In the genomic region with DNA sequence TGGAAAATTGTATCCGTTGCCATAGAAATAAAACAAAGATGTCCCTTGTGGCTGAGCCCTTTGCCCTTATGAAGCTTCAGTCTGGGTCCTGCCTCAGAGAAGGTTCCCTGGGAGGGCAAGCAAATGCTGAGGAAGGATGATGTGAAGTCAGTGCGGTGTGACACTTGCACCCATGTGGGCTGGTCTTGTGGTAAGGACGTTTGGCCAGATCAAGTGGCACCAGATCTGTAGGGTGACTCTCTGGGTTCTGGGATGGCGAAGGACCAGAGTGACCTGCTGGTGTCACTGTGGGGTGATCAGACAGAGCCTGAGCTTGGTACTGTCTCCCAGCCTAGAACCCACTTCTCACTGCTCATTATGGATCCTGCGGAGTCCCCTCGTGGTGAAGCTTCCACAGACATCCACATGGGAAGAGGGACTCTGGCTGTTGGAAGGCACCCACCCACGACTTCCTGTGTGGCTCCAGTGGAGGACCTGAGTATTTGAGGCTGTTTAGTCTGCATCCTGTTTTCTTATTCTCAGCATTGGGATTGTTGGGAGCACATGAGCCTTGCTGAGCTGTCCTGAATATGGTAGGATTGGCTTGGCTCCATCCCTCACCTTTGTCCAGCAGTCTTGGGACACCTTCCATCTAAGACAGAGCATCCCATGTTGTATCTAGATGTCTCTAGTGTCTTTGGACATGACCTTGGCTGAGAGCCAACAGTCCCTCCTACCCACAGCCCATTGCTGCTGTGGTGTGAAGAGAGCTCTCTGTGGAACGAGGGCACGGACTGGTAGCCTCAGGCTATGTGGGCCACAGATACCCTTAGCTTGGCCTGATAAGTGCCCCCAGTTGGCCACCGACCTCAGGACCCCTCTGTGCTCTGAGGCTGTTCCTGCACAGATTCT, we compare ENCODE assay signal across 16 mouse cellular contexts. TPM values are rescaled to one million over a fixed set of nuclear protein-coding genes. Genes with fewer than 3 reads are reported as not detected.
DNase-seq lines count a peak whose midpoint lies in the region; ATAC-seq and TF ChIP-seq lines count a peak whose summit lies in the region.
"Had no signal": no experiment of that assay in that cellular context is flagged by ENCODE, and none has a peak within 500 bp of the region (broad histone marks: within the 10 kb centered on the region; RNA-seq: fewer than 3 reads in every experiment).

No protein-coding gene starts in this region.

- no peaks in the 10 kb centered on the region for H3K36me3 ChIP-seq in forebrain, embryonic 10.5 days (replicated peaks)
- no peaks in the 10 kb centered on the region for H3K36me3 ChIP-seq in forebrain, postnatal 0 days (ENCODE audit: insufficient read depth)
- no peaks in the 10 kb centered on the region for H3K36me3 ChIP-seq in kidney, embryonic 14.5 days (ENCODE audit: control insufficient read depth, insufficient read depth, low read length)
- H3K36me3 ChIP-seq in midbrain, embryonic 10.5 days: no peaks in the 10 kb centered on the region
- no peaks in the 10 kb centered on the region for H3K36me3 ChIP-seq in midbrain, embryonic 13.5 days
- H3K36me3 ChIP-seq: embryonic facial prominence, embryonic 13.5 days; lung, embryonic 15.5 days had no signal

- TF ChIP-seq CTCF in forebrain, postnatal 0 days (IDR thresholded peaks at IDR 0.05; ENCODE audit: low read depth): no peak

- H3K27me3 ChIP-seq in forebrain, embryonic 10.5 days (ENCODE audit: poor library complexity, severe bottlenecking): no peaks in the 10 kb centered on the region
- H3K27me3 ChIP-seq in forebrain, postnatal 0 days (ENCODE audit: insufficient read depth, low read length): no peaks in the 10 kb centered on the region
- H3K27me3 ChIP-seq in kidney, embryonic 14.5 days (ENCODE audit: control insufficient read depth, insufficient read depth, low read length): no peaks in the 10 kb centered on the region
- no peaks in the 10 kb centered on the region for H3K27me3 ChIP-seq in midbrain, embryonic 10.5 days (ENCODE audit: low read depth, poor library complexity, severe bottlenecking)
- no peaks in the 10 kb centered on the region for H3K27me3 ChIP-seq in midbrain, embryonic 13.5 days
- H3K27me3 ChIP-seq: embryonic facial prominence, embryonic 13.5 days; forebrain, embryonic 13.5 days; lung, embryonic 15.5 days had no signal

- H3K27ac ChIP-seq in forebrain, embryonic 10.5 days: 0 out of 2 replicates have a peak overlapping the region, but pooled peaks have one; percentile 5
- no peak overlapping the region for H3K27ac ChIP-seq in forebrain, postnatal 0 days (ENCODE audit: low read depth, low read length)
- H3K27ac ChIP-seq in kidney, embryonic 14.5 days (ENCODE audit: low read depth, low read length): no peak overlapping the region
- peak overlapping the region; percentile 46 for H3K27ac ChIP-seq in midbrain, embryonic 10.5 days (replicated peaks)
- no peak overlapping the region for H3K27ac ChIP-seq in midbrain, embryonic 13.5 days
- H3K27ac ChIP-seq: embryonic facial prominence, embryonic 13.5 days; forebrain, embryonic 13.5 days; hindbrain, postnatal 0 days; lung, embryonic 15.5 days had no signal

- no peak overlapping the region for H3K4me3 ChIP-seq in forebrain, embryonic 10.5 days
- no peak overlapping the region for H3K4me3 ChIP-seq in forebrain, postnatal 0 days (ENCODE audit: low read depth, low read length)
- H3K4me3 ChIP-seq in kidney, embryonic 14.5 days (ENCODE audit: low read length): no peak overlapping the region
- H3K4me3 ChIP-seq in midbrain, embryonic 10.5 days: no peak overlapping the region
- H3K4me3 ChIP-seq in midbrain, embryonic 13.5 days (replicated peaks): no peak overlapping the region
- H3K4me3 ChIP-seq: embryonic facial prominence, embryonic 13.5 days; forebrain, embryonic 13.5 days; lung, embryonic 15.5 days; myocyte had no signal

- H3K4me2 ChIP-seq in forebrain, postnatal 0 days (ENCODE audit: low read depth): no peak overlapping the region
- no peak overlapping the region for H3K4me2 ChIP-seq in kidney, embryonic 14.5 days (replicated peaks; ENCODE audit: low read depth, low read length)
- H3K4me2 ChIP-seq in midbrain, embryonic 13.5 days (replicated peaks): no peak overlapping the region
- H3K4me2 ChIP-seq: embryonic facial prominence, embryonic 13.5 days; forebrain, embryonic 13.5 days; lung, embryonic 15.5 days had no signal

- H3K9me3 ChIP-seq in forebrain, embryonic 10.5 days: no peaks in the 10 kb centered on the region
- no peaks in the 10 kb centered on the region for H3K9me3 ChIP-seq in forebrain, postnatal 0 days (ENCODE audit: low read length)
- H3K9me3 ChIP-seq in kidney, embryonic 14.5 days (ENCODE audit: control insufficient read depth, low read length): no peaks in the 10 kb centered on the region
- H3K9me3 ChIP-seq in midbrain, embryonic 10.5 days (replicated peaks): no peaks in the 10 kb centered on the region
- H3K9me3 ChIP-seq in midbrain, embryonic 13.5 days: no peaks in the 10 kb centered on the region
- H3K9me3 ChIP-seq: embryonic facial prominence, embryonic 13.5 days; forebrain, embryonic 13.5 days; lung, embryonic 15.5 days had no signal

- no peak overlapping the region for H3K9ac ChIP-seq in forebrain, postnatal 0 days
- H3K9ac ChIP-seq in kidney, embryonic 14.5 days (ENCODE audit: low read depth, low read length): no peak overlapping the region
- H3K9ac ChIP-seq in midbrain, embryonic 13.5 days (replicated peaks): no peak overlapping the region
- H3K9ac ChIP-seq: embryonic facial prominence, embryonic 13.5 days; forebrain, embryonic 13.5 days; lung, embryonic 15.5 days had no signal

- H3K4me1 ChIP-seq in forebrain, embryonic 10.5 days: peaks cover 45% of the 10 kb centered on the region
- no peaks in the 10 kb centered on the region for H3K4me1 ChIP-seq in forebrain, postnatal 0 days (ENCODE audit: insufficient read depth)
- 0 out of 2 replicates have a peak, but pooled peaks cover 16% of the 10 kb centered on the region for H3K4me1 ChIP-seq in kidney, embryonic 14.5 days (ENCODE audit: control insufficient read depth, insufficient read depth, low read length)
- H3K4me1 ChIP-seq in midbrain, embryonic 10.5 days: peaks cover 30% of the 10 kb centered on the region
- peaks cover 8% of the 10 kb centered on the region; the same call in 1 of the 2 replicates for H3K4me1 ChIP-seq in midbrain, embryonic 13.5 days (replicated peaks)
- H3K4me1 ChIP-seq: forebrain, embryonic 13.5 days had no signal

- WGBS in forebrain, embryonic 10.5 days: 81% methylated on average over 10 of the region's 10 CpGs
- 77% methylated on average over 10 of the region's 10 CpGs for WGBS in forebrain, postnatal 0 days
- 78% methylated on average over 10 of the region's 10 CpGs for WGBS in kidney, embryonic 14.5 days
- 79% methylated on average over 10 of the region's 10 CpGs for WGBS in midbrain, embryonic 10.5 days
- 74% methylated on average over 10 of the region's 10 CpGs for WGBS in midbrain, embryonic 13.5 days

- no peak for DNase-seq in forebrain, embryonic 10.5 days (ENCODE audit: extremely low spot score, low spot score)
- DNase-seq in forebrain, postnatal 0 days: no peak
- peak; percentile 17 for DNase-seq in kidney, adult 18-20 months
- DNase-seq in midbrain, embryonic 10.5 days (ENCODE audit: low spot score): no peak
- no peak for DNase-seq in adrenal gland, postnatal 25 days
- DNase-seq: cerebellum, postnatal 14 days; gastrocnemius, postnatal 14 days; thymus, postnatal 25 days had no signal

- no peak for ATAC-seq in forebrain, postnatal 0 days
- ATAC-seq in kidney, embryonic 14.5 days (ENCODE audit: low FRiP score, low TSS enrichment): no peak
- no peak for ATAC-seq in midbrain, embryonic 13.5 days
- peak; percentile 8; the same call in 1 of the 2 replicates for ATAC-seq in monocyte, adult 5-6 weeks (replicated peaks; ENCODE audit: insufficient number of reproducible peaks, low FRiP score, low TSS enrichment, poor library complexity, severe bottlenecking)
- ATAC-seq: forebrain, embryonic 13.5 days; hindbrain, postnatal 0 days had no signal

RNA-seq across cellular contexts. Expression of a gene that starts 28.6 kb away (rescaled TPM):
- 2.0 and 2.3 TPM in 2 replicates for polyA plus RNA-seq in forebrain, embryonic 10.5 days (2016; fragmentation: Nextera tagmentation; extraction: Ambion mirVana)
- 2.0 and 2.3 TPM in 2 replicates for total RNA-seq in forebrain, postnatal 0 days (2014; rRNA removed)
- polyA plus RNA-seq in forebrain, postnatal 0 days (2015; fragmentation: Nextera tagmentation; extraction: Ambion mirVana): 0.90 and 0.97 TPM in 2 replicates
- polyA plus RNA-seq in kidney, embryonic 14.5 days (2014; fragmentation: Nextera tagmentation; extraction: Ambion mirVana): 3.5 TPM in 2 replicates
- 1.5 and 2.1 TPM in 2 replicates for polyA plus RNA-seq in midbrain, embryonic 10.5 days (2016; fragmentation: Nextera tagmentation; extraction: Ambion mirVana)
- 1.1 and 2.3 TPM in 2 replicates for polyA plus RNA-seq in midbrain, embryonic 13.5 days (2015; fragmentation: Nextera tagmentation; extraction: Ambion mirVana)
- 432 to 527 TPM (median 505 TPM) in 3 replicates for total RNA-seq in monocyte, adult 5-6 weeks (2017)
- total RNA-seq in adrenal gland, postnatal 25 days (2021): 10.3 TPM in 2 replicates

RNA-seq across cellular contexts. Expression of a gene that starts 29.8 kb away (rescaled TPM):
- 0.21 and 0.25 TPM in 2 replicates for polyA plus RNA-seq in forebrain, embryonic 10.5 days (2016; fragmentation: Nextera tagmentation; extraction: Ambion mirVana)
- total RNA-seq in forebrain, postnatal 0 days (2014; rRNA removed): not detected in 2 replicates
- polyA plus RNA-seq in forebrain, postnatal 0 days (2015; fragmentation: Nextera tagmentation; extraction: Ambion mirVana): 0.22 TPM in 1 of 2 replicates, not detected in the other
- 0.43 and 0.46 TPM in 2 replicates for polyA plus RNA-seq in kidney, embryonic 14.5 days (2014; fragmentation: Nextera tagmentation; extraction: Ambion mirVana)
- polyA plus RNA-seq in midbrain, embryonic 10.5 days (2016; fragmentation: Nextera tagmentation; extraction: Ambion mirVana): 0.32 TPM in 1 of 2 replicates, not detected in the other
- polyA plus RNA-seq in midbrain, embryonic 13.5 days (2015; fragmentation: Nextera tagmentation; extraction: Ambion mirVana): 0.35 TPM in 1 of 2 replicates, not detected in the other
- 9.8 to 11.3 TPM (median 10.5 TPM) in 3 replicates for total RNA-seq in monocyte, adult 5-6 weeks (2017)
- 1.5 TPM in 1 of 2 replicates, not detected in the other for total RNA-seq in adrenal gland, postnatal 25 days (2021)
- total RNA-seq: hindbrain, postnatal 0 days had no signal
- polyA plus RNA-seq: embryonic facial prominence, embryonic 13.5 days; hindbrain, postnatal 0 days had no signal

Comparison
In these comparisons a context has a peak if more than half of its experiments do, and no peak if none do; other contexts are left out.
1. H3K27ac ChIP-seq: peak in forebrain, embryonic 10.5 days (single experiment) and midbrain, embryonic 10.5 days (single experiment); none in forebrain, postnatal 0 days (single experiment), kidney, embryonic 14.5 days (single experiment) and midbrain, embryonic 13.5 days (single experiment).